Mouse (Mus musculus) embryo, embryonic 10.5 days (tissue): Measurements from ENCODE around the gene Cmtr2.

ENCODE experiments used
- DNase-seq: peaks from one replicate; pipeline ENCODE4 v3.0.0-alpha.2; 2015; ENCODE audit warnings: low spot score

Gene Cmtr2

GRCm38 (mm10) chr8:110265796-110266305 is 50.4 kb downstream of the Cmtr2 start:
- no peak for DNase-seq

GRCm38 (mm10) chr8:110266741-110267140 is 51.3 kb downstream of the Cmtr2 start, which contains the start of gene Hydin:
Hydin (plus strand) TSS chr8:110266977.
- peak; percentile 98 for DNase-seq

- DNase-seq = peak; percentile 48
Measured at GRCm38 (mm10) chr8:110267268-110267667, 51.8 kb downstream of the Cmtr2 start.

- DNase-seq = no peak
Measured at GRCm38 (mm10) chr8:110270659-110271058, 55.2 kb downstream of the Cmtr2 start.

GRCm38 (mm10) chr8:110273394-110273793 is 57.9 kb downstream of the Cmtr2 start:
- peak; percentile 14 for DNase-seq
